Mouse (Mus musculus): ENCODE results near the gene Srf.
"Not testable (repeated sequence)": the region's sequence is repeated elsewhere in the genome, so short reads cannot be mapped to it uniquely, and the experiment has no call there.

Srf gene

GRCm38 (mm10) chr17:46555673-46556583 lies at the start of gene Srf:
TSS of gene Srf (minus strand) at chr17:46556175.
- peak; percentile 98 for DNase-seq (ENCODE audit: low spot score)

- no peak for DNase-seq (ENCODE audit: low spot score)
These were observed 49.2 kb upstream of the Srf start for GRCm38 (mm10) chr17:46605126-46605525.

- no peak for DNase-seq (ENCODE audit: low spot score)
These were observed 47.3 kb upstream of the Srf start for GRCm38 (mm10) chr17:46603229-46603628.

GRCm38 (mm10) chr17:46602212-46602611 lies 46.2 kb upstream of the Srf start:
- DNase-seq (ENCODE audit: low spot score): no peak

GRCm38 (mm10) chr17:46600569-46600968 lies 44.6 kb upstream of the Srf start:
- no peak for DNase-seq (ENCODE audit: low spot score)

GRCm38 (mm10) chr17:46598963-46599362 lies 43.0 kb upstream of the Srf start:
- no peak for DNase-seq (ENCODE audit: low spot score)

- DNase-seq (ENCODE audit: low spot score): no peak
These were observed 42.0 kb upstream of the Srf start for GRCm38 (mm10) chr17:46597956-46598355.

GRCm38 (mm10) chr17:46595336-46595735 lies 39.4 kb upstream of the Srf start:
- DNase-seq (ENCODE audit: low spot score): no peak

- no peak for DNase-seq (ENCODE audit: low spot score)
These were observed 38.6 kb upstream of the Srf start for GRCm38 (mm10) chr17:46594606-46595005.

GRCm38 (mm10) chr17:46593124-46593523 lies 37.1 kb upstream of the Srf start:
- no peak for DNase-seq (ENCODE audit: low spot score)

- DNase-seq (ENCODE audit: low spot score): no peak
These were observed 35.4 kb upstream of the Srf start for GRCm38 (mm10) chr17:46591406-46591805.

- DNase-seq (ENCODE audit: low spot score): no peak
These were observed 34.5 kb upstream of the Srf start for GRCm38 (mm10) chr17:46590439-46590838.

GRCm38 (mm10) chr17:46589635-46590314 lies 33.8 kb upstream of the Srf start:
- no peak for DNase-seq (ENCODE audit: low spot score)

- no peak for DNase-seq (ENCODE audit: low spot score)
These were observed 32.9 kb upstream of the Srf start for GRCm38 (mm10) chr17:46588913-46589312.

- DNase-seq (ENCODE audit: low spot score): no peak
These were observed 32.2 kb upstream of the Srf start for GRCm38 (mm10) chr17:46588173-46588572.

GRCm38 (mm10) chr17:46586327-46586726 lies 30.4 kb upstream of the Srf start:
- no peak for DNase-seq (ENCODE audit: low spot score)

GRCm38 (mm10) chr17:46578650-46579049 lies 22.7 kb upstream of the Srf start:
- DNase-seq (ENCODE audit: low spot score): no peak

- no peak for DNase-seq (ENCODE audit: low spot score)
These were observed 20.1 kb upstream of the Srf start for GRCm38 (mm10) chr17:46576070-46576469.

GRCm38 (mm10) chr17:46574535-46574934 lies 18.6 kb upstream of the Srf start:
- DNase-seq (ENCODE audit: low spot score): no peak

GRCm38 (mm10) chr17:46571005-46571404 lies 15.0 kb upstream of the Srf start:
- no peak for DNase-seq (ENCODE audit: low spot score)

GRCm38 (mm10) chr17:46559146-46559545 lies 3.2 kb upstream of the Srf start:
- no peak for DNase-seq (ENCODE audit: low spot score)

- no peak for DNase-seq (ENCODE audit: low spot score)
These were observed 2.2 kb upstream of the Srf start for GRCm38 (mm10) chr17:46558151-46558550.

- DNase-seq (ENCODE audit: low spot score): not testable (repeated sequence)
These were observed 1.3 kb upstream of the Srf start for GRCm38 (mm10) chr17:46557321-46557720.

All from testis, postnatal 14 days (tissue).